Mouse (Mus musculus) layer of hippocampus, adult 18-20 months (tissue): Measurements from ENCODE around the gene Tasp1. TPM values are rescaled to one million over a fixed set of nuclear protein-coding genes. Genes with fewer than 3 reads are reported as not detected.
"Not testable (repeated sequence)": the region's sequence is repeated elsewhere in the genome, so short reads cannot be mapped to it uniquely, and the experiment has no call there.

Source experiments
- DNase-seq, 2 experiments: peaks; one replicate each; pipeline ENCODE4 v3.0.0; 2022; ENCODE audit warnings: low spot score in 2 of 2
- long read RNA-seq: library from polyadenylated mRNA; stranded (forward); transcript quantifications from one replicate; pipeline ENCODE4 v2.0.0, GENCODE M21; 2021
- total RNA-seq, 2 experiments: library from RNA; stranded (reverse); gene quantifications; 2 replicates each; pipeline ENCODE4 v1.2.3; 2021

Gene Tasp1
- total RNA-seq: 10 to 100 TPM; 30.5 to 31.8 TPM
- long read RNA-seq, transcript Tasp1-203 (14 exons, 2,258 nt): minor isoform, 15 of 60 reads
- long read RNA-seq, transcript Tasp1-201 (14 exons, 2,480 nt): major isoform, 20 of 60 reads
- long read RNA-seq, partial matches to known transcripts: 11 of 60 reads
- long read RNA-seq, other reads (novel, unspliced or antisense): 14 of 60 reads

DNA sequence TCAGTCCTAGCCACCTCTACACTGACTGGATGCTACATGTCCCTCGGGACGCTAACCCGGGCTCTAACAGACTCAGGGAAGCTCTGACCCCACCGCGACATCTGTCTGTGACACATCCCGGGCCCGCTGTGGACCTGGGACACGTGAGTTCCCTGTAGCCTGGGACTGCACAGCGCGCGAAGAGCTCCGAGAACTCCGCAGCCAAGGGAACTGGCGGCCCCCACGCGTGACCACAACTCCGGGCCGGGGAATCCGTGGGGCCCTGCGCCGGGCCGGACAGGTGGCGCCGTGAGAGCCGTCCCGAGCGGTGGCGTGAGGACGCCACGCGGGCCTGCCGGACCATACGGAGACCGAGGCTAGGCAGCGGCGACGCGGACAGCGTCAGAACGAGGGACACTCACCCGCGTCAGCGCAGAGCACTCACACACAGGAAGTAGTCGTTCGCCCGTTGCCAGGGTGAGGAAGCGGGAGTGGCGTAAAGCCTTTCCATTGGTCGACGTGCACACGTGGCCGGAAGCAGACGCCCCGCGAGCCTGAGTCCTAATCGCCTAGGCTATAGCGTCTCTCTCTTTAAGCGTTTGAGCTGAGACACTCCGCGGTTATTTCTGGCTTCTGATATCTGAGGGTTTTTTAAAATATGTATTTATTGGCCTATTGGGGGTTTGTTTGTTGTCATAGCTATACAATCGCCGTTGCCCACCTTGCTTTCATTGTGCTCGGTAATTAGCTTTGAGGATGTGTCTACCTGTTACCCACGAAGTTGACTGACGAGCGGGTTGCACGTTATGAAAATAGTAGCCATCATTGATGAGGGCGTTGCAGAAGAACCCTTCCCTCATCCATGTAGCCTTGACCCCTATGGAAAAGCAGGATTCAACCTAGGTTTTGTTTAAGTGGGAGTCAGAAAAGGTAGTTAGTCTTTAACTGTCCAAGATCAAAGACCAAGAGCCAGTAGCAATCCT, at the start of gene Tasp1:
Gene Tasp1, minus strand, starts transcription at position 453 of the 962 bp plus-strand sequence.
- DNase-seq: peak; percentile 94 to 97

DNA sequence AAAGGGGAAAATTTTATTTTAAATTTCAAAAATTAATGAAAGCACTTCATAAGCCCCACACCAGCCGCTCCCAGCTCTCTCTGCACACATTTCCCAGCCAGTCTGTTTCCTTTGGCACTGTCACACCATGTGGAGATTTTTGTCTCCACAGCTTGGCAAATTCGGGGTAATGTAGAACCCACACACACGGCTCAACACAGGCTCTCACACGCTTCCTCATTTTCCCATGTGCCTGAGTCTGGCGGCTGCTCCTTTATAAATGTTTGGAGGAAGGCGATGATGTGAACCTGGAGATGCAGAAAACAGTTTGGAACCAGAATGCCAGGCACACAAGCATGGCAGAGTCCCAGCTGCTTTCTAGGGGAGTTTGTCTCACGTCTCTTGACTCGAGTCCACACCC, 47.2 kb upstream of the Tasp1 start:
- peak; percentile 61 to 85 for DNase-seq

DNA sequence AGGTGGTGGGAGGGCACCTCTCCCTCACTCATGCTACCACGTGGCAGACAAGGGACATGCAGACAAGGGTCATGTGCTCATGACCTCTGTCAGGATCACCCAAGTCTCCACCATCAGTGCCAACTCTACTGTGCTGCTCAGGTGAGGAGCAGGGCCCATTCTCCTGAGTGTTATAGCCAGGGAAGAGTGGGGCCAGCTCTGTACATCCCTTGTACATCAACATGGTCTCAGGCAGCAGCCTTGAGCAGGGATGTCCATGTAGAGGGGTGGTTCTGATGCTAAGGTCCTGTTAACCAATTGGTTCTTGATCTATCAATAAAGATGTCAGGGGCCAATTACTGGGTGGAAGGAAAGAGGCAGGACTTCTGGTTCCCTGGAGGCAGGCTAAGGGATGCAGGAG, 42.3 kb upstream of the Tasp1 start:
- DNase-seq: no peak

DNA sequence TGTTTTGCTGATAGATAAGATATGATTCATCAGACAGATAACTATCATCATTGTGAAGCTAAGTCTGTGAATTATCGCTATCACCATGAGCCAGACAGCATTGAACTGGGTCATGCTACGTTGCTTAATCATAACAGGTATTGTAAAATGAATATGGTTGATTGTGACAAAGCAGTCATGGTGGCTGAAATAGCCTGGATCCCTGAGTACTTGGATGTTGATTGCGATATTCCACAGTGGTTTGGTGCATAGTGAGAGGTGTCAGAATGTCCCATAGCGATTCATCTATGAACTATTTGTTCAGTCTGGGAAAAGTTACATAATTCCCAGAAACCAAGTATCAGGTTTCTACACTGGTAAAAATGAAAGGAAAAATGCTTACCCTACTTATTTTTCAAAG, 41.0 kb upstream of the Tasp1 start:
- no peak for DNase-seq

DNA sequence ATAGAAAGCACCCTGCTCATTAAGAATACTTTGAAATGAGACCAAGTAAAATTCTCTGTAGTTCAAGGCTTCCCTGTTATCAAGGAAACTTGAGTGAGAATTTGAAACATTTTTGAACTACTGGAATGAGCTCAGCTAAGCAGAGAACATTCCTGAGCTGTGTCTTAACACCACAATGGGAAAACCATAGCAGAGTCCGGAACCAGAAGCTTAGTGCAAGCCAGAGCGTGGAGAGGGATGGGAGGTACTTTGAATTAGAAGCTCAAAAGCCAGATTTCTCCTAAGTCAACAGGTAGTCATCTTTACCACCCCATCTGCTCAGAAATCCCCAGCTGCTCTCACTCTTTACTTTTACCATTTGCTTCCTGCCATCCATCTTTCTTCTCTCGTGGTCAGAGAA, 38.3 kb upstream of the Tasp1 start:
- DNase-seq: peak in 1 of 2 experiments; percentile 43

DNA sequence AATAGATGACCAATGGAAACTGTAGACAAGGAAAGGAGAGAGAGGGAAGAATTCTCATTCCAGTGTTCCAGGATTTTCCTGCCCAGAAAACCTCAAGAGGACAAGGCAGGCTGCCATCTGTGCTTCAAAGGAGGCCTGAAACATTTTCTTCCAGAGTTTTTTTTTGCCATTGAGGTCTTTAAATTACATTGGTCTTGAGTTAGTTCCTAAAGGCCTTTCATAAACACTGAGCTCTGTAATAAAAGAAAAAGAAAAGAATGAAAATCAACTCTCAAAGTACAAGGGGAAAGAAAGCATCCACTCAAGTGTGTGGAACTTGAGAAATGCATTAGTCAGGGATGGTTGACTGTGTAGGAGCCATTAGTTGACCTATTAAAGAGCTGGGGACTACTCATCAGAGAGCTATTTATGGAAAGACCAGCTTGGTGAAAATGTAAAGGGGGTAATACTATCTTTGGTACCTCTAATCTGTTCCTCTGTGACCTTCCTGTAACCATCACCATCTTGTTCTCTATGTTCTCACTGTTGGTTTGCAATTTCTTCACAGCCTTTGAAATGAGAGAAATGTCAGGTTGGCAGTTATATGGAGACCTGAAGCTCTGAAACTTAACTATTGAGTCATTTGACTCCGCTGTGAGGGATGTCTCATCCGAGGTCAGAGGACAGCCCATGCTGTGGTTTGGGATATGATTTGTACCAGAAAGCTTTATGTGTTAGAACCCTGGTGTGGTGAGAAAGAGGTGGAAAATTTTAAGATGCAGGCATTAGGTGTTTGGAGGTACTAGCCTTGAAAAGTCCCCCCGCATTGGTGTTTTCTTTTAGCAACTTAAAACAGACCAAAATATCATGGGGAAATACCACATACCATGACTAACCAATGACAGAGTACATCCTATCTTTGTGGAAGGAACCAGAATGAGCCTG, 34.2 kb upstream of the Tasp1 start:
- no peak for DNase-seq

DNA sequence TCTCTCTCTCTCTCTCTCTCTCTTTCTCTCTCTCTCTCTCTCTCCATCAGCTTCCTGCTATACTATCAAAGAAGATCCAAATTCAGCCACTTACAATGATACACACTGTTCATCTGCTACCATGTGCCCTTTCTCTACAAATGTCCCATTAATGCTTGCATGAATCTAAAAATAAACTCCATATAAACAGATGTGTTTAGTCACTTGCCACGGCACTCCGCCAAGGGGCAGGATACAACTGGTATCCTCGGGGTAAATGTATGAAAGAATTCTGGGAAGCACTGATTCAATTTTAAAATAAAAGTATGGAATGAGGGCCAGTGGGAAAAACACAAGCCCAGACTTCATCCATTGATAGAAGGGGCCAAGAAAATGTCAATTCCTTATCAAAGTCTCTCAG, 33.4 kb upstream of the Tasp1 start:
- DNase-seq: no peak

DNA sequence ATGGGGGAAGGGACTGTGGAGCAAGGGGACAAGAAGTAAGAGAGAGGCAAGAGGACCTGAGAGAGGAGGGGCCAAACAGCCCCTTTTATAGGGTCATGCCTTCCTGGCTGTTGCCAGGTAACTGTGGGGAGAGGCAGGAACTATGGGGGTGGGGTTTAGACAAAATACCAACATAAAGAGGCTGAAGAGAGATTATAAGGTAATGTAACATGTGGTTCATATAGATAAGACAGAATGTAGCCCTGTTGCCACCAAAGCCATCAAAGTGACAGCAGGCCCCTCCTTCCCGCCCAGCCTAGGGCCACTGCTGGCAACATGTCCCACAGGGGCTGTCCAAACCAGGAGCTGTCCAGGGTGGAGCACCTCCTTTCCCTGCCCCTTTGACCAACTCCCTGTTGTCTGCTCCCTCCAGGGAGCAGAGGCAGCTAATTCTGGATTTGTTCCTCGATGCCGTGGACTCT, 30.6 kb upstream of the Tasp1 start:
- DNase-seq: no peak

DNA sequence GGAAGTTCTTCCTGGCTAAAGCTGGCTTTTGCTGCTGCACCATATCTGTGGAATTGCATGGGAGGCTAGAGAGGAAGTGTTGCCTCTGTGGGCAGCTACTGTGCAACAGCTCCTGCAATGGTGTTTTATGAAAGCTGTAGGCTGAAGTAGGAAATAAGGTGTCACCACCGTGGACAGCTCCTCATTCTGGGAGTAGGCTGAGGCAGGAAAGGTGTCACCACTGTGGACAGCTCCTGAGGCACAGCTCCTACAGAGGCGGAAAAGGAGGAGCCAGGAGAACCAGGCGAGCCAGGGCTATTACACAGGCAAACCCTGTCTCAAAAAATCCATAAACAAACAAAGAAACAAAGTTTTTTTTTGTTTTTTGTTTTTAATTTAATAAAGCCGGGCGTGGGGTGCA, 29.4 kb upstream of the Tasp1 start:
- DNase-seq: no peak

DNA sequence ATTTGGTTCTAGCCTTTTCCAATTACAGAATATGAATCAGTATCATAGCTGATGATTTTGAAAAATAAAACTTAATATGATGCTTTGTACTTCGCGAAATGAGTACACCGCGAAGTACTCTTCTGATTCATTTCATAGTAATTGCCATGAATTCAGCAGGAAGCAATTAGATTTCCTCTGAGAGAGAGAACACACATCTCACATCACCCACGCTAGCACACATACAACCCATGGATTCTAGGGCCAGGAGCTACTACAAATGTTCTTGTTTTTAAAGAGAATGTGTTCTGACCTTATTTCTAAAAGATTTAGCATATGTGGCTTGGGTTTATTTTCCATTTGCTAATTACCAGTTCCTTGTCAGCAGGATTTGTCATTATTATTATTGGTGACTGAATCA, 26.8 kb upstream of the Tasp1 start:
- DNase-seq: peak; percentile 16 to 47

DNA sequence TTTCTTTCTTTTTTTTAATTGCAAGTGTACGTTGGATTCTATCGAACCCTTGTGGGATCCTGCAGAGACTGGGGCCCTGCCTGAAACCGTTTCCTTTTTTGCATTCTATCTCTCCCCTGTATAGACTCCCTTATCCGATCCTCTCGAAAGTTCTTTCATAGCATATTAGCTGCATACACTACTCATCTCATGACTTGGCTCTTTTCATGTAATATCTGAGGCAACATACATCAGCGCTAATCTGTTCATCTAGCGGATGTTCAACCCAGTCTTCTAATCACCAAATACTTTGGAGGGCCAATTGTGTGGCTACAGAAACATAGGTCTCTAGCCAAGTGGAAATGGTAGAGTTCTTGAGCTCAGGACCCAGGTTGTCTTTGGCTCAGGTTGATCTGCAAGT, 17.6 kb upstream of the Tasp1 start:
- DNase-seq: no peak

DNA sequence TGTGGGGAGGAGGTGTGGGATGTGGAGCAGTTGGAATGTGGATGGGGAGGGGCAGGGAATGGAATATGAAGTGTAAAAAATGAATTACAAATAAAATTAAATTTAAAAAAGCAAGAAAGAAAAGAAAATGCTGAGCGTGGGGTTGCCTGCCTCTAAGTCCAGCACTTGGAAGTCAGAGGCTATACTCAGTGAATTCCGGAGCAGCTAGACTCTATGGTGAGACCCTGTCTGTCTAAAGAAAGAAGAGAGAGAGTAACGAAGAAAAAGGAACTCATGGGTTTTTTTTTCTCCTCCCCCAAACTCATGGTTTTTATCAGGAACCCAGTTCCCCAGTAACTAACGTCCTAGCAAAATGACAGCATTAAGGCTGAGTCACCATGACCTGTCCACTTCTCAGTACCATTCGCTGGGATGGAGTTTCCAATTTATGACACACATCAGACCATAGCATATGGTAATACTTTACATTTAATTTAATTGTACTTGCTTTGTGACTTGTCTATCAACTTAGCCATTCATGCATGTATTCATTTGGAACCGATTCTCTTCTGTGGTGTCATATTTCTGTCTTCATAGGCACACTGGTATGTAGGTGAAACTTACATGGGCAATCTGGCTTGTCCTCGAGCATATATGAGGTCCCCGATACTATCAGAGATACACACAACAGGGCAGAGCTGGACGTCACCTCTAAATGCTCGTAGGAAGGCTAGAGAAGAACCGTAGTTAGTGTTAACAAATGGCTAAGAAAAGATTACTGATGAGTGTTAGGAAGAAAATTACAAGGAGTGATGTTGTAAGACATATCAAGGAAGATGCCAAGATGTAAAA, 14.4 kb upstream of the Tasp1 start:
- DNase-seq: no peak

DNA sequence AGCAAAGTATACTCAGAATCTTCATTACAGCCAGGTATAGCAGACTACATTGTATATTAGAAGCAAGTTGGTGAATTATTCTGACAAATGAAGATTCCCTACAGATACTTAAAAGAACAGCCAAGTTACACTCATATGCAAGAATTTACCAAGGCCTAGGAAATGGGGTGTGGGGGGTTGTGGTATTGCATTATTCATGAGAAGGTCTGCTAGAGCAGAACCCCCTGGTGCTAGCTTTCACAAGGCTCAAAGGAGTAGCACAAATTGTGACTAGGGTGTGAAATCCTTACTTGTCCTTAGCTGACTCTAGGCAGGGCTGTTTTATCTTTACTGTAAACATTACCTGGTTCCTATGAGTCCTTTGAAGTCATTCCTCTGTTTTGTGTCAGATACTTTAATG, 12.7 kb upstream of the Tasp1 start:
- not testable (repeated sequence) for DNase-seq

DNA sequence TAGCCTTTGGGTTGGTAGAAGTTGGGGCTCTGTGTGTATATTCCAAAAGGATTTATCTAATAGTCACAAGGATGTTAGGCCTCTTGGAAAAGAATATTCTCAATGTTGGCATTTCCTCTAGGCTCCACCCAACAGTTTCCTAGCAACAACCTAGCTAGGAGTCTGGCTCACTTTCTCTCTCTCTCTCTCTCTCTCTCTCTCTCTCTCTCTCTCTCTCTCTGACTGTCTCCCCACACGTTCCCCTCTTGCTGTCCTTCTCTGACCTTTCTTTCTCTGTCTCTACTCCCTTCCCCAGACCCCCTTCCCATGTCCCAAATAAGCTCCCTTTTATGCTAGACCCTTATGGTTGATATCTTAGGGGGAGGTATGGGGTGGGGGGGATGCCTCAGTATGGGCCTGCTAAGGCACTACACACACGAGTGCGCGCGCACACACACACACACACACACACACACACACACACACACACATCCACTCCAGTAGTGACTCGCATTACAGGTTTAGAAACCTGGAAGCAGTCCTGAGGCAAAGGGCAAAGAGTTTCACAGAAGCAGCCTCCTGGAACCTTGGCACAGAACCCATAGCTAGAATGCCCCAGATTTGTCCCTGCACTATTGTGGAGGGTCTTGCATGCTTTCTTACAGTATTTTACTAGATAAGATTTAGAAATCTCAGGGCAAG, 12.1 kb upstream of the Tasp1 start:
- no peak for DNase-seq

DNA sequence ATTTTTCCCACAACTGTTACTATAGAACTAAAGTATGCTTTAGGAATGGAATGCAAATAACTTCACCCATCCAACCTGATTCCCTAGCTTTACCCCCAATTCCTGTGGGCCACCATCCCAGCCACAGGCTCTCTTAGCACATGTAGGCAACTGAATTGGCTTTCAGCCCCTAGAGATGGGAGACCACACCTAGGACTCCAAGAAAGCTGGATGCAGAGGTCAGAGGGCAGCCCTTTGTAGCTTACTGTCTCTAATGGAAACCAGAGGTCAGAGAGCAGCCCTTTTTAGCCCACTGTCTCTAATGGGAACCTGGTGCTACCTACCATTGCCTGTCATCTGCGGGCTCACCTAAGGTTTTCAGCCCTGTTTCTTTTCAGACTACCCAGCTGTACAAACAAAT, 10.9 kb upstream of the Tasp1 start:
- no peak for DNase-seq

DNA sequence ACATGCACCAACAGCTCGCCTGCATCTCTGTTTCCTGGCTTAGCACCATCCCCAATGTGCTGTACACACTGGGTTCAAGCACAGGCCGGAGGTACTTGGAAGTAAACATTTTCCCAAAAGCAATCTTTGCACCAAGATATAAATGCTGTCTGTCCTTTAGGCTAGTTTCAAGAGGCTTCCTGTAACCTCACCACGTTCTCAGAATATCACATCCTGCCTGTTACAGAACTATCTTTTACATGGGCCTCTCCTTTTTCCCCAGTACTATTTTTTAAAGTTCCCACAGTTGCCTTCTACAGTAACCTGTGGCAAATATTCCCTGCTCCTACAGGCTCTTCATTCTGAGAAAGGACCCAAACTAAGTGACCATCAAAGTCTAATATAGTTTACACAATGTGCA, 8.5 kb upstream of the Tasp1 start:
- no peak for DNase-seq

DNA sequence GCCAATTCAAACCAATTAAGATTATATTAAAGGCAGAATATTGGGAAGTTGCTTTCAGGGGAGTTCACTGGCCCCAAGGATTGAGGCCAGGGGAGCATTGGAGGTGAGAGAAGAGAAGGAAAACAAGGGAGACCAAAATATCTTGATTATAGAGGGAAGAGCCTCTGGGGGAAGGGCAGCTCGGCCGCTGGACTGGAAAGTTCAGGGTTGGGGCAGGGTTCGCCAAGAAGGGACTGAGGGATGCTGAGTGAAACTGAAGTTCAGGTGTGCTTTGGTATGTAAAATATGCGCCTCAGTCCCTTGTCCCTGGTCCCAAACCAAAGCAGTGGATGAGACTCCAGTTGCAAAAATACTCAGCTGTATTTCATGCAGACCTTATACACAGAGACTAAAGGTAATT, 911 bp upstream of the Tasp1 start:
- DNase-seq: no peak

DNA sequence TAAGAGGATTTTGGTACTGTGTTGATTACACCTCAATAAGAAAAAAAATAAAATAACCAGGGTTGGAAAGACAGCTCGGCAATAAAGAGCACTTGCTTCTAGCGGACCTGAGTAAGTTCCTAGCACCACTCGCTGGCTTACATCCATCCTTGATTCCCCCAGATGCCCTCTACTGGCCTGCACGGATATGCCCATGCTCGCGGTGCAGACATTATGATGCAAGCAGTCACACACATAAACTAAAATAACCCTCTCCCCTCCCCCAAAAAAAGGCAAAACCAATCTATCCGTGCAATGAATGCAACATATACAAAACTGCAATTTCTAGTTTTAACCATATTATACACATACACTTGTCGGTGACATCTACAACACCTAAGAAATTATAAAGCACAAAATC, 929 bp downstream of the Tasp1 start:
- no peak for DNase-seq

DNA sequence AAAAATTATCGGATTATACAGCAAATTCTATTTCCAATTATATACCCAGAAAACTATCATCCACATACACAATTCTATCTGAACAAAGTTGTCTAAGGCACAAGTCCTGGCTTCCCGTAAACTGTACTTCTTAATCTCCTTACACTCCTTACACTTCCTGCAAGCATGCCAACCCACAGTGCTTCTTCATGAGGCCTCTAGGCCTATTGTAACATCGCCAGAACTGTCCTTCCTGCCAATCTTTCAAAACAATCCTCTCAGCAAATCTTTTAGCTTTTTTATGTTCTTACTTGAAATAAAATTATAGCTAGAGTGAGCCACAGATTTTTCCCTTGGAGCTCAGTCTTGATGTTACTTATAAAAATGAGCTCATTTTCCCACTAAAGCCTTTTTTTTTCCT, 5.1 kb downstream of the Tasp1 start:
- DNase-seq: no peak
